Mouse (Mus musculus): ENCODE results near the gene Stpg2.

DNA sequence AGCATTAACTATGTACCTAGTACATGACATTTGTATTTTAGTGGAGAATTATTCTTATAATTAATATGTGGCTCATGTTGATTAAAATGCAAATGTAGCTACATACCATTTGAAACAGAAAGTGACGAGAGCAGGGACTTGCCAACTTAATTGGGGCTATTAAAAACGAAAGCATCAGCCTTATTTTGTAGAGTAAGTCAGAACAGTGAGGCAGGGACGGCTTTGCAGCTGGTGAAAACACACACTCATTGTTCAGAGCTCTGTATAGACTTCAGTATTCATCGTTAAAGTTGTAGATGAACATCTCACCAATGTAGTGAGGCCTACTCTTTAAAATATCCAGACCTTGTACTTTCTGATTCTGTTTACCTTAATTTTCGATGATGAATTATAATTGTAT lies 213.6 kb downstream of the Stpg2 start:
- TF ChIP-seq POLR2A (IDR thresholded peaks at IDR 0.05; ENCODE audit: insufficient read depth, low read depth, low read length) (no peak), CTCF (IDR thresholded peaks at IDR 0.05; ENCODE audit: insufficient read depth, low read depth, low read length) (no peak)

All from olfactory bulb, adult 2 months (tissue).